Mouse (Mus musculus) small intestine, adult 2 months (tissue): ENCODE results near the gene Ddx20.

Experiments
- CTCF ChIP-seq: fragments of 200-500 bp; IDR thresholded peaks from 2 replicates; pipeline ENCODE4 v1.5.1; 2012; ENCODE audit warnings: low read depth, mild to moderate bottlenecking, control low read depth, inconsistent platforms, low read length, moderate library complexity, mixed read lengths; ENCODE audit not compliant: insufficient replicate concordance, insufficient read length; ENCODE audit errors: extremely low read depth
- POLR2A ChIP-seq: fragments of 200-500 bp; IDR thresholded peaks from 2 replicates; pipeline ENCODE4 v1.6.1; 2012; ENCODE audit warnings: low read depth, mild to moderate bottlenecking, control low read depth, inconsistent platforms, low read length, moderate library complexity

GRCm38 (mm10) chr3:105710246-105710645 lies 22.9 kb upstream of the Ddx20 start:
- TF ChIP-seq CTCF (no peak), POLR2A (no peak)
